Mouse (Mus musculus) liver, embryonic 13.5 days (tissue): ENCODE results near the gene Tmem97. TPM values are rescaled to one million over a fixed set of nuclear protein-coding genes. Genes with fewer than 3 reads are reported as not detected.

Experiments used
- ATAC-seq: fragments of 200-750 bp; cut with Nextera tagmentation; 2 replicates; pipeline ENCODE4 v1.8.0; 2017; ENCODE audit warnings: low read depth, mild to moderate bottlenecking, moderate number of reproducible peaks, moderate library complexity
- DNase-seq: peaks from one replicate; pipeline ENCODE4 v3.0.0; 2022
- H3K27ac ChIP-seq: fragments of 300-500 bp; sonication (generic); 2 replicates; pipeline ENCODE4 v1.5.1; 2015; ENCODE audit warnings: moderate library complexity, mild to moderate bottlenecking, inconsistent platforms
- H3K27me3 ChIP-seq: fragments of 300-500 bp; sonication (generic); 2 replicates; pipeline ENCODE4 v1.6.1; 2015; ENCODE audit warnings: mild to moderate bottlenecking, inconsistent platforms
- H3K36me3 ChIP-seq: fragments of 300-500 bp; sonication (generic); 2 replicates; pipeline ENCODE4 v1.6.1; 2015; ENCODE audit warnings: mild to moderate bottlenecking, inconsistent platforms
- H3K4me1 ChIP-seq: fragments of 300-500 bp; sonication (generic); replicated peaks from 2 replicates; pipeline ENCODE4 v1.6.1; 2015; ENCODE audit warnings: inconsistent platforms
- H3K4me2 ChIP-seq: fragments of 300-500 bp; sonication (generic); 2 replicates; pipeline ENCODE4 v1.6.1; 2015; ENCODE audit warnings: inconsistent platforms, mild to moderate bottlenecking, moderate library complexity
- H3K4me3 ChIP-seq: fragments of 300-500 bp; sonication (generic); replicated peaks from 2 replicates; pipeline ENCODE4 v1.5.1; 2015; ENCODE audit warnings: mild to moderate bottlenecking, inconsistent platforms
- H3K9ac ChIP-seq: fragments of 300-500 bp; sonication (generic); 2 replicates; pipeline ENCODE4 v1.6.1; 2015; ENCODE audit warnings: mild to moderate bottlenecking, inconsistent platforms
- H3K9me3 ChIP-seq: fragments of 300-500 bp; sonication (generic); replicated peaks from 2 replicates; pipeline ENCODE4 v1.6.1; 2016; ENCODE audit warnings: inconsistent platforms
- WGBS: fragments of 180-500 bp; shearing (Covaris S2); methylation state at CpG from one replicate; pipeline ENCODE4 v1.1.7; 2015; ENCODE audit not compliant: insufficient replicate concordance; 5-methylcytosine and 5-hydroxymethylcytosine counted together
- polyA plus RNA-seq: library from polyadenylated mRNA; unstranded; fragments of >200 nt; fragmentation: Nextera tagmentation; extraction: Ambion mirVana; gene quantifications from 2 replicates; pipeline ENCODE4 v1.2.1, GENCODE M21; 2015

Tmem97 gene
- polyA plus RNA-seq, 1 experiment from 2014 or later = 110 TPM

DNA sequence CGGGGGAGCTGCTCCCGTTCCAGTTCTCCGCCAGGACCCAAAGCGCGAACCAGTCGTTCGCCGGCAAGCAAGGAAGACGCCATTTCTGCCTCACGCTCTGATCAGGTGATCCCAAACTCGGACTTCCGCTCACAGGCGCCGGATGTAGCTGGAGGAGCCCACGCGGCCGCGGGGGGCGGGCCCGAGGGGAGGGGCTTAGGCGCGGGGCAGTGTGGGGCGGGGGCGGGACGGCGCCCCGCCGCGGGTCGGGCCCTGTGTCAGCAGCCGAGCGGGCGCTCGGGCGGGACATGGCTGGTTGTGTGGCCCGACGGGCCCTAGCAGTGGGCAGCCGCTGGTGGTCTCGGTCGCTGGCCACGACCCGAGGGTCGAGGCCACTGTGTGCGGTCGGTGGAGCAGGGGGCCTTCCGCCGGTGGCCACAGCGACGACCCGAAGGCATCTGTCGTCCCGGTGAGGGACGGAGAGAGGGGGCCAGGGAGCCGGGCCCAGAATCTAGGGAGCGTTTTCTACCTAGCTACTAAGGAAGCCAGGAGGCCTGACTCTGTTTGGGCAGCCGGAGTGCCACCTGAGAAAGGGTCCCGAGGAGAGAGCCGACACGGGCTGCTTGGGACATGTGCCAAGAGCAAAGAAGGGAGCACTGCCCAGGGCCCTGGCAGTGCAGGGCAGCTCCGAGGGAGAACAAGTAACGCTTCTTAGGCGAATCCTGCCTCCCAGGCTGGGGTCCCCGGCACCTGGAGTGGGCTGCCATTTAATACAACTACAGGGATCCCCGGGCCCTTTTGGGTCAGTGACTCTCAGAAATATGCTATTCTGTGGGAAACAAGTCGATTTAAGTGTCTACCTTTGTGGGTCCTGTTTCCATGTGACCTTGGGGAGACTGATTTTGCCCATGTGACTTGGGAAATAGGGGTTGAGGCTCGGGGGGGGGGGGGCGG, 38.3 kb downstream of the Tmem97 start, which contains the start of the genes Tmem199 and Poldip2:
TSS of gene Tmem199 (minus strand) at position 148 of the 933 bp plus-strand sequence.
TSS of gene Poldip2 (plus strand) at position 169 of the 933 bp plus-strand sequence.
- Histone ChIP-seq H3K36me3 (peaks cover 58% of the 10 kb centered on the region), H3K27ac (peak within 1 kb of the TSS; percentile 82), H3K4me1 (peaks cover 30% of the 10 kb centered on the region), H3K4me3 (peak within 1 kb of the TSS; percentile 86), H3K9me3 (no peaks in the 10 kb centered on the region), H3K4me2 (peak within 1 kb of the TSS; percentile 94), H3K9ac (peak within 1 kb of the TSS; percentile 94), H3K27me3 (no peaks in the 10 kb centered on the region)
- DNase-seq (peak; percentile 80), ATAC-seq (peak; percentile 94)
- under 1% methylated on average over 66 of the region's 67 CpGs for WGBS

GRCm38 (mm10) chr11:78509148-78509547, 41.4 kb downstream of the Tmem97 start:
- peaks cover 30% of the 10 kb centered on the region for H3K4me1 ChIP-seq
- 68% methylated on average over 5 of the region's 5 CpGs for WGBS
- DNase-seq = no peak
- no peak overlapping the region for H3K9ac ChIP-seq
- H3K27ac ChIP-seq = no peak overlapping the region
- no peak for ATAC-seq
- no peak overlapping the region for H3K4me3 ChIP-seq
- H3K36me3 ChIP-seq = peaks cover 48% of the 10 kb centered on the region
- H3K27me3 ChIP-seq = no peaks in the 10 kb centered on the region
- H3K4me2 ChIP-seq = no peak overlapping the region
- no peaks in the 10 kb centered on the region for H3K9me3 ChIP-seq

GRCm38 (mm10) chr11:78505430-78505829, 45.1 kb downstream of the Tmem97 start:
- 69% methylated on average over 3 of the region's 3 CpGs for WGBS
- Histone ChIP-seq H3K9ac (no peak overlapping the region), H3K27me3 (peaks cover 18% of the 10 kb centered on the region), H3K27ac (no peak overlapping the region), H3K36me3 (peaks cover 45% of the 10 kb centered on the region), H3K9me3 (no peaks in the 10 kb centered on the region), H3K4me2 (no peak overlapping the region), H3K4me3 (no peak overlapping the region), H3K4me1 (peaks cover 9% of the 10 kb centered on the region)
- DNase-seq (no peak), ATAC-seq (no peak)

- WGBS = 63% methylated on average over 7 of the region's 7 CpGs
- no peak within 1 kb of the TSS for H3K4me2 ChIP-seq
- peaks cover 13% of the 10 kb centered on the region for H3K4me1 ChIP-seq
- H3K36me3 ChIP-seq = peaks cover 25% of the 10 kb centered on the region
- H3K9ac ChIP-seq = no peak within 1 kb of the TSS
- no peak within 1 kb of the TSS for H3K27ac ChIP-seq
- no peak for DNase-seq
- no peak for ATAC-seq
- H3K9me3 ChIP-seq = no peaks in the 10 kb centered on the region
- H3K4me3 ChIP-seq = no peak within 1 kb of the TSS
- peaks cover 41% of the 10 kb centered on the region for H3K27me3 ChIP-seq
Measured at GRCm38 (mm10) chr11:78502909-78503650, 47.5 kb downstream of the Tmem97 start, which contains the start of gene Sebox. TSS of gene Sebox (plus strand) at chr11:78503447.

DNA sequence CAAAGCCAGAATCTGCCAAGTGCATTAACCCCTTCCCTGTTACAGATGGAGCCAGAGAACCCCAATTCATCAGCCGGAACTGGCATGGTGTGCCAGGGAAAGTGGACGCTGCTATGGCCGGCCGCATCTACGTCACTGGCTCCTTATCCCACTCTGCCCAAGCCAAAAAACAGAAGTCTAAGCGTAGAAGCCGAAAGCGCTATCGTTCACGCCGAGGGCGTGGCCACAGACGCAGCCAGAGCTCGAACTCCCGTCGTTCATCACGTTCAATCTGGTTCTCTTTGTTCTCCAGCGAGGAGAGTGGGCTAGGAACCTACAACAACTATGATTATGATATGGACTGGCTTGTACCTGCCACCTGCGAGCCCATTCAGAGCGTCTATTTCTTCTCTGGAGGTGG, 49.0 kb downstream of the Tmem97 start:
- ATAC-seq (no peak), DNase-seq (no peak)
- Histone ChIP-seq H3K27ac (0 out of 2 replicates have a peak overlapping the region, but pooled peaks have one; percentile 23), H3K4me3 (0 out of 2 replicates have a peak overlapping the region, but pooled peaks have one; percentile 6), H3K9me3 (no peaks in the 10 kb centered on the region), H3K27me3 (peaks cover 57% of the 10 kb centered on the region), H3K4me1 (peaks cover 28% of the 10 kb centered on the region), H3K9ac (no peak overlapping the region), H3K36me3 (peaks cover 11% of the 10 kb centered on the region), H3K4me2 (peak overlapping the region; percentile 40)
- 65% methylated on average over 20 of the region's 20 CpGs for WGBS

GRCm38 (mm10) chr11:78500623-78501202, 49.9 kb downstream of the Tmem97 start:
- DNase-seq = no peak
- ATAC-seq = peak; percentile 57
- Histone ChIP-seq H3K4me2 (peak overlapping the region; percentile 75), H3K4me3 (peak overlapping the region; percentile 52), H3K27ac (peak overlapping the region; percentile 77), H3K4me1 (peaks cover 28% of the 10 kb centered on the region), H3K36me3 (0 out of 2 replicates have a peak, but pooled peaks cover 3% of the 10 kb centered on the region), H3K27me3 (peaks cover 65% of the 10 kb centered on the region), H3K9ac (peak overlapping the region; percentile 63), H3K9me3 (no peaks in the 10 kb centered on the region)
- WGBS = 56% methylated on average over 9 of the region's 9 CpGs

- Histone ChIP-seq H3K9ac (peak overlapping the region; percentile 63), H3K27me3 (peaks cover 76% of the 10 kb centered on the region), H3K4me3 (peak overlapping the region; percentile 52), H3K36me3 (no peaks in the 10 kb centered on the region), H3K4me1 (peaks cover 28% of the 10 kb centered on the region), H3K4me2 (peak overlapping the region; percentile 75), H3K9me3 (no peaks in the 10 kb centered on the region), H3K27ac (peak overlapping the region; percentile 77)
- WGBS = 37% methylated on average over 16 of the region's 16 CpGs
- no peak for DNase-seq
- no peak for ATAC-seq
Measured at GRCm38 (mm10) chr11:78499543-78499942, 51.0 kb downstream of the Tmem97 start.

DNA sequence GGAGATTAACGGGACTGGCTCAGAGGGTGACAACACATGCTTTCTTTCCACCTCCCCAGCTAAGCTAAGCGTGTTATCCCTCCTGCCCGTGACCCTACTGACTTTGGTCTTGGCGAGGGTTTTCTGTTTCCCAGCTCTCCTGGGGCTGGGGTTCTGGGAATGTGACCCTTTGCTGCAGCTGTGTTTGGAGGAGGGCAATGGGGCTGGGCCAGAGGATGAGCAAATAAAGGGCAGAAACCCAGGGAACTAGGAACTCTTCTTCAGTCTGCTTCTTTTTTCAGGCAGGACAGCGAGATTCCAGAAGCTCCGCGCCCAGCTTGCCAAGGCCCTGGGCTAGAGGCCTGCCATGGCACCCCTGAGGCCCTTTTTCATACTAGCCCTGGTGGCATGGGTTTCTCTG, 51.6 kb downstream of the Tmem97 start, which contains the start of gene Vtn:
TSS of gene Vtn (plus strand) at position 88 of the 400 bp plus-strand sequence.
- peaks cover 81% of the 10 kb centered on the region for H3K27me3 ChIP-seq

GRCm38 (mm10) chr11:78497544-78498522, 52.7 kb downstream of the Tmem97 start, which contains the start of gene Sarm1:
TSS of gene Sarm1 (minus strand) at chr11:78497754.
- WGBS = 4% methylated on average over 36 of the region's 36 CpGs
- H3K27ac ChIP-seq = peak within 1 kb of the TSS; percentile 59
- H3K27me3 ChIP-seq = peaks cover 83% of the 10 kb centered on the region

More for the DNA sequence above, 51.6 kb downstream of the Tmem97 start, which contains the start of gene Vtn:
- Histone ChIP-seq H3K9ac (peak within 1 kb of the TSS; percentile 63), H3K4me1 (peaks cover 28% of the 10 kb centered on the region), H3K36me3 (no peaks in the 10 kb centered on the region), H3K4me3 (peak within 1 kb of the TSS; percentile 52), H3K27ac (peak within 1 kb of the TSS; percentile 77), H3K4me2 (peak within 1 kb of the TSS; percentile 75), H3K9me3 (no peaks in the 10 kb centered on the region)
- WGBS = 59% methylated on average over 7 of the region's 7 CpGs
- peak; percentile 27; the same call in 1 of the 2 replicates for ATAC-seq
- DNase-seq = no peak

DNA sequence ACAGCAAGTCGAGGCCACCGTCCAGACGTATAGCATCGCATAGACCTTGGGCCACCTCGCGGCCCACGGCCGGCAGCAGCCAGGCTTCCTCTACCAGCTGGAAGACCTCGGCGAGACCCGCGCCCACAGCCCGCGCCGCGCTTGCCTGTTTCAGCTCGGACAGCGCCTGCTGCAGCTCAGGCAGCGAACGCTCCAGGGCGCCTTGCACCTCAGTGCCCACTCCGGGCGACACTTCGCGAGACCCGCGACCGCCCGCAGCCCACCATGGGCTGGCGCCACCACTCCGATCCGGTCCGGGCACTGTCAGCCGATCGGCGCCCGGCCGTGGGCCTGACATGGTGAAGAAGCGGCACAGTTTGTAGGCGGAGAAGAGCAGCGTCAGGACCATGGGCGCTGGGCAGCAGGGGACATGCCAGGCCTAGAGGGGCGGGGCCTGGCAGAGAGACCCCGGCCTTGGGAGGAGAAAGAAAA, 53.5 kb downstream of the Tmem97 start:
- no peak overlapping the region for H3K27ac ChIP-seq
- H3K9me3 ChIP-seq = no peaks in the 10 kb centered on the region
- H3K4me3 ChIP-seq = peak overlapping the region; percentile 51
- H3K27me3 ChIP-seq = peaks cover 82% of the 10 kb centered on the region
- ATAC-seq (no peak), DNase-seq (no peak)
- no peaks in the 10 kb centered on the region for H3K36me3 ChIP-seq
- WGBS = 1% methylated on average over 44 of the region's 44 CpGs
- peaks cover 20% of the 10 kb centered on the region for H3K4me1 ChIP-seq
- no peak overlapping the region for H3K9ac ChIP-seq
- peak overlapping the region; percentile 75 for H3K4me2 ChIP-seq

More at GRCm38 (mm10) chr11:78497544-78498522, 52.7 kb downstream of the Tmem97 start, which contains the start of gene Sarm1:
- Histone ChIP-seq H3K9me3 (no peaks in the 10 kb centered on the region), H3K4me3 (peak within 1 kb of the TSS; percentile 51), H3K4me2 (peak within 1 kb of the TSS; percentile 75), H3K36me3 (no peaks in the 10 kb centered on the region), H3K4me1 (peaks cover 25% of the 10 kb centered on the region), H3K9ac (no peak within 1 kb of the TSS)
- ATAC-seq (peak; percentile 88), DNase-seq (peak; percentile 91)
